Mouse (Mus musculus) kidney, embryonic 16.5 days (tissue): ENCODE data around the gene Slc22a15. TPM values are rescaled to one million over a fixed set of nuclear protein-coding genes. Genes with fewer than 3 reads are reported as not detected.
A peak's percentile ranks its signal among the peaks of the same experiment; 100 is the strongest.

Experiments used
- ATAC-seq: fragments of 200-750 bp; cut with Nextera tagmentation; 2 replicates; pipeline ENCODE4 v1.8.0; 2017; ENCODE audit warnings: moderate TSS enrichment; ENCODE audit not compliant: low FRiP score, low TSS enrichment
- H3K27ac ChIP-seq: fragments of 300-500 bp; sonication (generic); 2 replicates; pipeline ENCODE4 v1.5.1; 2014; ENCODE audit warnings: low read length
- H3K27me3 ChIP-seq: fragments of 300-500 bp; sonication (generic); 2 replicates; pipeline ENCODE4 v1.6.1; 2014; ENCODE audit warnings: low read length, control low read depth, mixed read lengths; ENCODE audit not compliant: insufficient read depth
- H3K36me3 ChIP-seq: fragments of 300-500 bp; sonication (generic); 2 replicates; pipeline ENCODE4 v1.6.1; 2014; ENCODE audit warnings: low read length, control low read depth, mixed read lengths; ENCODE audit not compliant: insufficient read depth
- H3K4me1 ChIP-seq: fragments of 300-500 bp; sonication (generic); 2 replicates; pipeline ENCODE4 v1.6.1; 2014; ENCODE audit warnings: low read length, control low read depth, mixed read lengths; ENCODE audit not compliant: insufficient read depth
- H3K4me2 ChIP-seq: fragments of 300-500 bp; sonication (generic); replicated peaks from 2 replicates; pipeline ENCODE4 v1.6.1; 2014; ENCODE audit warnings: low read depth, low read length
- H3K4me3 ChIP-seq: fragments of 300-500 bp; sonication (generic); 2 replicates; pipeline ENCODE4 v1.5.1; 2014; ENCODE audit warnings: mild to moderate bottlenecking, low read length
- H3K9ac ChIP-seq: fragments of 300-500 bp; sonication (generic); replicated peaks from 2 replicates; pipeline ENCODE4 v1.6.1; 2014; ENCODE audit warnings: low read length
- H3K9me3 ChIP-seq: fragments of 300-500 bp; sonication (generic); 2 replicates; pipeline ENCODE4 v1.6.1; 2016; ENCODE audit warnings: low read length, control low read depth
- WGBS: fragments of 180-500 bp; shearing (Covaris S2); extraction: QIAGEN DNeasy Blood & Tissue Kit; methylation state at CpG from one replicate; pipeline ENCODE4 v1.1.7; 2014; 5-methylcytosine and 5-hydroxymethylcytosine counted together
- polyA plus RNA-seq: library from polyadenylated mRNA; unstranded; fragments of >200 nt; fragmentation: Nextera tagmentation; extraction: Ambion mirVana; gene quantifications from 2 replicates; pipeline ENCODE4 v1.2.1, GENCODE M21; 2015

Slc22a15 gene
- polyA plus RNA-seq, 1 experiment from 2014 or later: 3.0 TPM

- H3K4me2 ChIP-seq: no peak overlapping the region
- no peaks in the 10 kb centered on the region for H3K36me3 ChIP-seq
- no peak overlapping the region for H3K9ac ChIP-seq
- 53% methylated on average over 6 of the region's 6 CpGs for WGBS
- no peak overlapping the region for H3K4me3 ChIP-seq
- no peak overlapping the region for H3K27ac ChIP-seq
- no peaks in the 10 kb centered on the region for H3K27me3 ChIP-seq
- no peak for ATAC-seq
- no peaks in the 10 kb centered on the region for H3K9me3 ChIP-seq
- no peaks in the 10 kb centered on the region for H3K4me1 ChIP-seq
Observed at GRCm38 (mm10) chr3:101851363-101851762, 72.9 kb downstream of the Slc22a15 start.

- Histone ChIP-seq H3K4me1 (no peaks in the 10 kb centered on the region), H3K9me3 (no peaks in the 10 kb centered on the region), H3K4me2 (no peak within 1 kb of the TSS), H3K36me3 (no peaks in the 10 kb centered on the region), H3K9ac (no peak within 1 kb of the TSS), H3K27me3 (no peaks in the 10 kb centered on the region), H3K4me3 (no peak within 1 kb of the TSS), H3K27ac (no peak within 1 kb of the TSS)
- no peak for ATAC-seq
- 74% methylated on average over 5 of the region's 5 CpGs for WGBS
Observed at GRCm38 (mm10) chr3:101848816-101849215, 75.4 kb downstream of the Slc22a15 start, which contains the start of gene Mab21l3. Gene Mab21l3, minus strand, starts transcription at chr3:101848959.

GRCm38 (mm10) chr3:101846096-101846495 lies 78.2 kb downstream of the Slc22a15 start:
- no peaks in the 10 kb centered on the region for H3K4me1 ChIP-seq
- H3K9me3 ChIP-seq: no peaks in the 10 kb centered on the region
- H3K36me3 ChIP-seq: no peaks in the 10 kb centered on the region
- no peak overlapping the region for H3K4me3 ChIP-seq
- no peaks in the 10 kb centered on the region for H3K27me3 ChIP-seq
- no peak overlapping the region for H3K27ac ChIP-seq
- H3K9ac ChIP-seq: no peak overlapping the region
- no peak for ATAC-seq
- WGBS: 47% methylated on average over 4 of the region's 4 CpGs
- no peak overlapping the region for H3K4me2 ChIP-seq

GRCm38 (mm10) chr3:101842372-101843094 lies 81.7 kb downstream of the Slc22a15 start:
- ATAC-seq: no peak
- no peaks in the 10 kb centered on the region for H3K36me3 ChIP-seq
- no peaks in the 10 kb centered on the region for H3K4me1 ChIP-seq
- H3K27me3 ChIP-seq: no peaks in the 10 kb centered on the region
- H3K9me3 ChIP-seq: no peaks in the 10 kb centered on the region
- no peak overlapping the region for H3K9ac ChIP-seq
- no peak overlapping the region for H3K4me3 ChIP-seq
- no peak overlapping the region for H3K4me2 ChIP-seq
- 49% methylated on average over 7 of the region's 7 CpGs for WGBS
- no peak overlapping the region for H3K27ac ChIP-seq

GRCm38 (mm10) chr3:101839327-101839726 lies 84.9 kb downstream of the Slc22a15 start:
- no peak overlapping the region for H3K9ac ChIP-seq
- no peak for ATAC-seq
- no peaks in the 10 kb centered on the region for H3K36me3 ChIP-seq
- no peak overlapping the region for H3K4me2 ChIP-seq
- no peak overlapping the region for H3K27ac ChIP-seq
- no peak overlapping the region for H3K4me3 ChIP-seq
- peaks cover 11% of the 10 kb centered on the region for H3K4me1 ChIP-seq
- no peaks in the 10 kb centered on the region for H3K9me3 ChIP-seq
- H3K27me3 ChIP-seq: no peaks in the 10 kb centered on the region
- 87% methylated on average over 9 of the region's 9 CpGs for WGBS

- peaks cover 17% of the 10 kb centered on the region for H3K4me1 ChIP-seq
- no peaks in the 10 kb centered on the region for H3K36me3 ChIP-seq
- no peak for ATAC-seq
- no peak overlapping the region for H3K27ac ChIP-seq
- no peaks in the 10 kb centered on the region for H3K27me3 ChIP-seq
- 83% methylated on average over 3 of the region's 3 CpGs for whole genome bisulfite sequencing
- H3K9me3 ChIP-seq: no peaks in the 10 kb centered on the region
- H3K9ac ChIP-seq: no peak overlapping the region
- no peak overlapping the region for H3K4me3 ChIP-seq
- no peak overlapping the region for H3K4me2 ChIP-seq
Observed at GRCm38 (mm10) chr3:101836971-101837370, 87.3 kb downstream of the Slc22a15 start.

- H3K4me1 ChIP-seq: peaks cover 21% of the 10 kb centered on the region
- H3K4me2 ChIP-seq: peak overlapping the region; percentile 52
- H3K27me3 ChIP-seq: no peaks in the 10 kb centered on the region
- ATAC-seq: no peak
- H3K36me3 ChIP-seq: no peaks in the 10 kb centered on the region
- WGBS: 66% methylated on average over 5 of the region's 5 CpGs
- H3K9me3 ChIP-seq: no peaks in the 10 kb centered on the region
- peak overlapping the region; percentile 26 for H3K4me3 ChIP-seq
- H3K9ac ChIP-seq: 0 out of 2 replicates have a peak overlapping the region, but pooled peaks have one; percentile 45
- H3K27ac ChIP-seq: no peak overlapping the region
Observed at GRCm38 (mm10) chr3:101836532-101836931, 87.7 kb downstream of the Slc22a15 start.

GRCm38 (mm10) chr3:101836045-101836444 lies 88.2 kb downstream of the Slc22a15 start:
- no peaks in the 10 kb centered on the region for H3K9me3 ChIP-seq
- peak overlapping the region; percentile 26 for H3K4me3 ChIP-seq
- peak overlapping the region; percentile 52 for H3K4me2 ChIP-seq
- peak; percentile 96 for ATAC-seq
- 0 out of 2 replicates have a peak overlapping the region, but pooled peaks have one; percentile 45 for H3K9ac ChIP-seq
- WGBS: under 1% methylated on average over 8 of the region's 8 CpGs
- no peaks in the 10 kb centered on the region for H3K27me3 ChIP-seq
- H3K4me1 ChIP-seq: peaks cover 22% of the 10 kb centered on the region
- H3K36me3 ChIP-seq: no peaks in the 10 kb centered on the region
- peak overlapping the region; percentile 47; the same call in 1 of the 2 replicates for H3K27ac ChIP-seq

GRCm38 (mm10) chr3:101831189-101831858 lies 92.9 kb downstream of the Slc22a15 start:
- H3K9ac ChIP-seq: no peak overlapping the region
- H3K27ac ChIP-seq: peak overlapping the region; percentile 49
- 27% methylated on average over 10 of the region's 10 CpGs for WGBS

More at GRCm38 (mm10) chr3:101831189-101831858, 92.9 kb downstream of the Slc22a15 start:
- H3K4me2 ChIP-seq: no peak overlapping the region
- H3K9me3 ChIP-seq: no peaks in the 10 kb centered on the region
- peak; percentile 36; the same call in 1 of the 2 replicates for ATAC-seq
- no peak overlapping the region for H3K4me3 ChIP-seq
- peaks cover 18% of the 10 kb centered on the region for H3K4me1 ChIP-seq
- no peaks in the 10 kb centered on the region for H3K36me3 ChIP-seq
- no peaks in the 10 kb centered on the region for H3K27me3 ChIP-seq
